Mouse (Mus musculus): ENCODE data around the gene B4galt1.

DNA sequence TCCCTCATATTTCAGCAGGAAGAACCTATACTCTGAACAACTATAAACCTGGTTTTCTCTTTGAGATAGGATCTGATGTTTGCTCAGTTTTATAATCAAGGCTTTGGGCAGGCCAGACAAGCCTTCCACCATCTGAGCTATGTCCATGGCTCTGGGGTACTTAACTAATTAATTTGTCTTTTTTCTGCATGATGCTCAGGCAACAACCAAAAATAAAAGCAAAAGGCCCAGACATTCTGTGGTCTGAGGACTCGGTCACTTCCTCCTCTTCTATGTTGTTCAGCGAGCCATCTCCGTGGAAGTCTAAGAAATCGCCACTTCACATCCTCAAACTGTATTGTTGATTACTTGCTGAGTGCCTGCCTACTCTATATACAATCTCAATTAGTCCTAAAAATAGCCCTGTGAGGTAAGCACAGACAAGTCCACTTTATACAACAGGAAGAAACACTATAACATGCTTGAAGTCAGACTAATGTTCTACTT lies 2.0 kb downstream of the B4galt1 start:
- no peak for TF ChIP-seq GATA1 (IDR thresholded peaks at IDR 0.05; ENCODE audit: borderline replicate concordance, low read length)
- no peak for TF ChIP-seq FLI1 (IDR thresholded peaks at IDR 0.05; ENCODE audit: low read length)
